Mouse (Mus musculus): Measurements from ENCODE around the gene Shisa5.

DNA sequence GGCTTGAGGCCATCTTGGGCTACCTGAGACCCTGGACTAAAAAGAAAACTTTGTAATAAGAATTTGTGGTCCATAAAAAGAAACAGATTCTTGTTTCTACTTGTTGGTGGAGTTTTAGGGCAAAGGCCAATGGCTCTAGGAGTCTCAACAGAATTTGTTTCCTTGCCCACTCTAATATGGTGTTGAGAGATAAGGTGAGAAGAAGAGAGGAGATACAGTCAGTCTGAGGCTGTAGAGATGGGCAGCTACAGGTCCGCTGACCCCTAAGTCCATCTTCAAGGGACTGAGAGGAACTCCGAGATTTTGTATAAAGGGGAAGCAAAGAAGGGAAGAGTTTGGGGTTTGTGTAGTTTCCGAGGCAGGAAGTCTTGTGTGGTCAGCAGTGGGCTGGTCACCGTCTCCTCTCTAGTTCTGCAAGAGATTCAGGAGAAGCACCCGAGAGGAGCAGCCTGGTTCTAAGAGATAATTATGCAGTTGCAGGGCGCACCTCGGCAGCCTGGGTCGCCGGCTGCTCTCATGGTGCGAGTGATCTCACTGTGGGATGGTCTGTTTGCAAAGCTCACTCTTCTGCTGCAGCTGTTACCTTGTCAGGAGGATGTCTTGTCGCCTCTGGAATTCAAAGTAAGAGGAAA, 21.3 kb upstream of the Shisa5 start:
- no peak for TF ChIP-seq E2F4 (IDR thresholded peaks at IDR 0.05; ENCODE audit: borderline replicate concordance, low read depth, low read length)
- no peak for TF ChIP-seq SMC3 (IDR thresholded peaks at IDR 0.05; ENCODE audit: low read depth, low read length)
- no peak for TF ChIP-seq NELFE (IDR thresholded peaks at IDR 0.05; ENCODE audit: low read depth, low read length)
- no peak for TF ChIP-seq ETS1 (IDR thresholded peaks at IDR 0.05; ENCODE audit: low read depth, low read length)
- no peak for TF ChIP-seq POLR2A (IDR thresholded peaks at IDR 0.05; ENCODE audit: control insufficient read depth in 1 of 2, insufficient read depth in 1 of 2, low read depth in 1 of 2, low read length in 2 of 2, poor library complexity in 1 of 2)
- TF ChIP-seq GATA1 (IDR thresholded peaks at IDR 0.05; ENCODE audit: low read depth, low read length), result no peak

Data from MEL (cell line).